Mouse (Mus musculus): ENCODE results near the gene Slit3.

Slit3 gene

GRCm38 (mm10) chr11:35278128-35278769 lies 157.2 kb downstream of the Slit3 start:
- DNase-seq = no peak

- peak; percentile 53 to 61 for DNase-seq
Measured at GRCm38 (mm10) chr11:35280826-35281225, 159.8 kb downstream of the Slit3 start.

GRCm38 (mm10) chr11:35282001-35282632 lies 161.1 kb downstream of the Slit3 start:
- DNase-seq = no peak

- DNase-seq = peak; percentile 88 to 93
Measured at GRCm38 (mm10) chr11:35282825-35283571, 162.0 kb downstream of the Slit3 start.

GRCm38 (mm10) chr11:35283767-35284166 lies 162.7 kb downstream of the Slit3 start:
- DNase-seq = peak; percentile 72 to 81

- DNase-seq = peak in 1 of 2 experiments; percentile 64
Measured at GRCm38 (mm10) chr11:35286578-35287390, 165.8 kb downstream of the Slit3 start.

GRCm38 (mm10) chr11:35288056-35288455 lies 167.0 kb downstream of the Slit3 start:
- no peak for DNase-seq

- no peak for DNase-seq
Measured at GRCm38 (mm10) chr11:35288761-35289278, 167.8 kb downstream of the Slit3 start.

- DNase-seq = no peak
Measured at GRCm38 (mm10) chr11:35292228-35292747, 171.3 kb downstream of the Slit3 start.

GRCm38 (mm10) chr11:35293197-35293596 lies 172.2 kb downstream of the Slit3 start:
- DNase-seq = no peak

GRCm38 (mm10) chr11:35294670-35295069 lies 173.6 kb downstream of the Slit3 start:
- no peak for DNase-seq

- no peak for DNase-seq
Measured at GRCm38 (mm10) chr11:35295162-35295799, 174.3 kb downstream of the Slit3 start.

- peak; percentile 76 to 81 for DNase-seq
Measured at GRCm38 (mm10) chr11:35296803-35297202, 175.8 kb downstream of the Slit3 start.

GRCm38 (mm10) chr11:35297319-35297718 lies 176.3 kb downstream of the Slit3 start:
- peak; percentile 47 to 56 for DNase-seq

GRCm38 (mm10) chr11:35298526-35298925 lies 177.5 kb downstream of the Slit3 start:
- no peak for DNase-seq

GRCm38 (mm10) chr11:35299857-35300375 lies 178.9 kb downstream of the Slit3 start:
- peak; percentile 62 to 68 for DNase-seq

- DNase-seq = no peak
Measured at GRCm38 (mm10) chr11:35302272-35302671, 181.2 kb downstream of the Slit3 start.

GRCm38 (mm10) chr11:35304216-35304975 lies 183.4 kb downstream of the Slit3 start:
- peak; percentile 87 to 93 for DNase-seq

GRCm38 (mm10) chr11:35305111-35305510 lies 184.1 kb downstream of the Slit3 start:
- DNase-seq = peak; percentile 88 to 95

GRCm38 (mm10) chr11:35305910-35306309 lies 184.9 kb downstream of the Slit3 start:
- DNase-seq = peak; percentile 64 to 73

GRCm38 (mm10) chr11:35306922-35307321 lies 185.9 kb downstream of the Slit3 start:
- no peak for DNase-seq
